Mouse (Mus musculus) left cerebral cortex, postnatal 25 days (tissue): ENCODE measurements around the gene Grb10. TPM values are rescaled to one million over a fixed set of nuclear protein-coding genes. Genes with fewer than 3 reads are reported as not detected.

Source experiments
- DNase-seq, 2 experiments: peaks; one replicate each; pipeline ENCODE4 v3.0.0; 2022; ENCODE audit warnings: low spot score in 2 of 2, mixed read lengths in 1 of 2
- intact Hi-C: fragments of 180-260 bp; cut with DNase I; formaldehyde crosslinking; loops from one replicate; pipeline ENCODE4 v1.15.1; 2025
- total RNA-seq, 2 experiments: library from RNA; stranded (reverse); gene quantifications; 2 replicates each; pipeline ENCODE4 v1.2.3; 2021

Gene Grb10
- total RNA-seq, 2 experiments from 2014 or later = 29.5 to 43.0 TPM

DNA sequence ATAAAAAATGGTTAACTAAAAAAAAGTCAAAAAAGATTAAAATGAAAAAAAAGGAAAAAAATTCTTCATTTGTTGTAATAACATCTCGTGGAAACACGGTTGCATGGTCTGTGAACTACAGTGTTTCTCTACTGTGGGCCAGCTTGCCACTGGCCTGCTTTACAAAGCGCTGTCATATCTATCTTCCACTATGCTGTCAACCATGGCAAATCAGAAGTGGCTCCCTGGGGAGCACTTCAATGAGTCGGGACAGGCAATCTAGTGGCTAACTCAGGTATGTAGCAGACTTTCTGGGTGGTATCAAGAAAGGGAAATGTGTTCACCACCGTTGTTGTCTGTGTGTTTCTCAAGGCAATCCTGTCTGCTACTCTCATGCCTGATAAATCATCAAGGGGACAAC, 106.8 kb downstream of the Grb10 start:
- DNase-seq = no peak
- intact Hi-C loops = no loop called here

DNA sequence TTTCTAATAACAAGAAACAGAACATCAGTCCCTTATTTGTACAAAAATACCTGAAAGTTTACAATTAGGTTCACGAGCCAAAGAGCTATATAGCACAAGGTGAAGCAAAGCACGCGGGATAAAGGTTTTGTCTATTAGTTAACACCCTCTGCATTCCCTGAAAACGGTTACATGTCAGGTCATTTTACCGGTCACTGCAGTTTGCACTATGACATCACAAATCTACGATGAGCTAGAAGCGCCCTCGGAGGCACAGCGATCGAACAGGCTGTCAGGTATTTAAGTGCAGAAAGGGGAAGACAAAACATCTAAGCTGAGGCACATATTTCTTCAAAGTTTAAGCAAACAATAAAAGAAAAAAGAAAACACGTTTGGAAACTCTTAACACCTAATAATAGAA, 108.0 kb downstream of the Grb10 start:
- no peak for DNase-seq
- intact Hi-C loops = no loop called here

DNA sequence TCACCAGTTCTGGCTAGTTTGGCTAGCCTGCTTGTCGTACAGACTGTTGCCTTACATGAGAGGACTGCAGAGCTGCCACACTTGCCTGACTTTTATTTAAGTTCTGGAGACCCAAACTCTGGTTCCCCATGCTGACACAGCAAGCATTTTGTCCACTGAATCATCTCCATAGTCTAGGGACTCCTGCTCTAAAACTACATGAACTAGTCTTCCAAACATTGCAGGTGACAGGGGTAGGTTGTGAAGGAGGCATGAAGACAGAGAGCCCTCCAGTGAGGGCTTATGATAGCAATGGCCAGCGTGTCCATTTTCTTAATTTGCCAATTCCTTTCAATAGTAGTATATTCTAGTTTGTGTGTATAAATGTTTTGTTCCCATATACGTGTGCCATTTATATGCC, 109.4 kb downstream of the Grb10 start:
- intact Hi-C loops = no loop called here
- no peak for DNase-seq

DNA sequence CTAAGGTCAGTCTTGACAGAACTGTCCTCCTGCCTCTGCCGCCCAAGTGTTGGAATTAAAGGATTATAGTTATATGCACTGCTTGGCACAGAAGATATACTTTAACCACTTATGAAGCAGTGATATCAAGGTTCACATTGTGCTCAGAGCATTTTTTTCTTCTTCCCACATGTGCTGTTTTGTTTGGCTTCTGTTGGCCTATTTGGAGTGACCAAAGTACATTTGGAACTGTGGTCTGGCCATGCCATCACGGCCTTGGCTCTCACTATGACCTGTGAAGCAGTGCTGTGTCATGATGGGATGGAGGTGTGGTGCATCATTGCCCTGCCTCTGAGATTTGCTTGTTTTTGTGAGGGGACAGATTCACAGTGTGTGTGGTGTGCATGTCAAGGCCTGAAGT, 109.9 kb downstream of the Grb10 start:
- no peak for DNase-seq
- intact Hi-C loops = no loop called here

DNA sequence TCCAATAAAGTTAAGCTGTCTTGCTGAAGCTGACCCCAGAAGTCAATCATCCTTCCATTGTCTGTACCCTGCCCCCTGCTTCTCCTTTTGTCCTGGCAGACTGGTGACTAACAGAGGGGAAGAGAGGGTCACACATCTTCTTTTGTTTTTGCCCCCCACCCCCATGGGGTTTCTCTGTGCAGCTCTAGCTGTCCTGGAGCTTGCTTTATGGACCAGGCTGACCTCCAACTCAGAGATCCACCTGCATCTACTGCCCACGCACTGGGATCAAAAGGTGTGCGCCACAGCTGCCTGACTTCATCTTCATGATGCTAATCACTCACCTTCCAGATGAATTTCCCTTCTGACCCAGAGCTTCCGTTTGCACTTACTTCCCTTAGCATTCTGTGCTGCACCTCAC, 114.6 kb downstream of the Grb10 start:
- no peak for DNase-seq
- intact Hi-C loops = no loop called here

DNA sequence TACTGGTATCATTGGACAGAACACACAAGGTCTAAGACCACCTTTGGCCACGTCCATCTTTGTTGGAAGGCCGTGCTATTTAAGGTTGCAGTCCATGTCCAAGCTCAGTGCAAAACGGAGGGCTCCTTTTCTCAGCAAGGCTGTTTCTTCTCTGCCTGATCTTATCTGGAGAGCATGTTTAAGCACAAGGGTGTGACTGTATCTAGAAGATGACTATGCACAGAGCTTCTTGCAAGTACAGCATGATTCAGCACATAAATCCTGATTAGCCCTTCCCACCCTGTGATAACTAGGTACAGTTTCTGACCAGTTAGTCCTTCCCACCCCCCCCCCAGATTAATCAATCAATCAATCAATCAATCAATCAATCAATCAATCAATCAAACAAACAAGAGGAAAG, 115.1 kb downstream of the Grb10 start:
- DNase-seq = no peak
- intact Hi-C loops = no loop called here

DNA sequence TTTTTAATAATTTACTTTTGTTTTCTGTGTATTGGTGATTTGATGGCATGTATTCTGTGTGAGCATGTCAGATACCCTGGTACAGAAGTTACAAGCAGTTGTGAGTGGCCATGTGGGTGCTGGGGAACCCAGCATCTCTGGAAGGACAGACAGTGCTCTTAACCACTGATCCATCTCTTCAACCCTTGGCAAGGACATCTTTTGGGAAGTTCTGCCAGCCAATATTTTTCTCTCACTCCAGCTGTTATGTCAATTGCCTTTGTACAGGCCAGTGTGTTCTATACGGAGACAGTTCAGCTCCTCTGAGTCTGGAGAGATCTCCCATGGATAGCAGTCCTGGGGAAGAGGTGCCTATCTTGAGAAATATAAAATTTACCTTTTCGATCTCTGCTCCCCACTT, 116.4 kb downstream of the Grb10 start:
- no peak for DNase-seq
- intact Hi-C loops = no loop called here

DNA sequence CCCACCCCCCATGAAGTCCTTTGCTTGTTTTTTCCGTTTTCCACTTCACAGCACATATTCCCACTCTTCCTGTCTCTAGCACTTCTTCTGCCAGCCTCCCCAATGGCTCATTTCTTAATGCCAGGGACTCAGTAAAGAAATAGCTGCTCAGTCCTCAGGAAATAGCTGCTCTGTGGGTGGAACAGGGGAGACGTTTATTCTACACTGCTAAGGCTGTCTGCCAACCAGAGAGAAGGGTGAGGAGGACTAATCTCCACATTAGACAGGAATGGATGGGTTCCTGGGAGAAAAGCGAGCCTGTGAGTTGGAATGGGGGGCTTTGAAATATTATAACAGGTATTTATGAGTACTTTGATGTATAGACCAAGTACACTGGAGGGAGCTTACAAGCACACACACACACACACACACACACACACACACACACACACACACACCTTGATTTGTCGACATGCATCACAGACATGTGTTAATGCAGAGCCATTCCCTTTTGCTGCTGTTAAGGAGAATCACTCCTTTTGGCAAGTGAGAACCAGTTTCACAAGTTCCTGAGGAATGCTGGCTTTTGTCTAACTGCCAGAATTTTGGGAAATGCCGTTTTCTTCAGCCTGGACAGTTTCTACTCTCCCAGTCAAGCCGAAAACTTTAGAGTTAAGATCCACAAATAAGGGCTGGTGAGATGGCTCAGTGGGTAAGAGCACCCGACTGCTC, 130.6 kb downstream of the Grb10 start:
- intact Hi-C loops = no loop called here
- peak; percentile 24 to 60 for DNase-seq

DNA sequence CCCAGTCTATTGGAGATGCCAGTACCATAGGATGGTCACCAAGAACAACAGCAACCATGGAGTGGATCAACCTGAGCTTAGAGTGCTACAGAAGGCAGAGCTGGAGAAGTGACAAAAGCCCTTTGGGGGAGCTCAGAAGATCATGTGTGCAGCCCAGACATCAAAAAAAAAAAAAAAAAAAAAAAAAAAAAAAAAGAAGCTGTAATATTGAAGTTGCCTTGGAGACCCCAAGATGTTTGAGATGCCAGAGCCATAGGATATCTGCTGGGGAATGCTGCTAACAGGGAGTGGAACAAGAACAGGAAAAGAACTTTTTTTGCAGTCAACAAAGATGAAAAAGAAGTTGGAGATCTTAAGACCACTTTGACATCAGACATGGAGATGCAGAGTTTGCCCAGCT, 133.0 kb downstream of the Grb10 start:
- DNase-seq = no peak
- intact Hi-C loops = no loop called here

DNA sequence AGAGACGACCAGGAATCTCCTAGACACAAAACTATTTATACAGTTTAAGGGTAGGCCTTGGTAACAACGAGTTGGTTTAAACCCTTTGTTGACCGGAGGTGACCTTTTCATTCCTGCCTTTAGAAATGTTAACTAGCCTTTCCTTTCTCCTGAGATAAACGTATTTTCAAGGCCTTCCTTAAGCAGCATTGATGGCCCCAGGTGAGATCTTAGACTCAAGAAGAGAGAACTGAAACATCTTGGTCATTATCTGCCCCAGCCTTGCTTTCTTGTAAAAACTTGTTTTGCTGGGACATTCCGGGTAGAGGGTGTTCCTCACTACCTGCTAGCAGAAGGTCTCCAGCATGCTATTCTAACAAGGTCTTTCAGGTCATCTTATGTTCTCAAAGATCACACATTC, 133.5 kb downstream of the Grb10 start:
- DNase-seq = no peak
- intact Hi-C loops = no loop called here

DNA sequence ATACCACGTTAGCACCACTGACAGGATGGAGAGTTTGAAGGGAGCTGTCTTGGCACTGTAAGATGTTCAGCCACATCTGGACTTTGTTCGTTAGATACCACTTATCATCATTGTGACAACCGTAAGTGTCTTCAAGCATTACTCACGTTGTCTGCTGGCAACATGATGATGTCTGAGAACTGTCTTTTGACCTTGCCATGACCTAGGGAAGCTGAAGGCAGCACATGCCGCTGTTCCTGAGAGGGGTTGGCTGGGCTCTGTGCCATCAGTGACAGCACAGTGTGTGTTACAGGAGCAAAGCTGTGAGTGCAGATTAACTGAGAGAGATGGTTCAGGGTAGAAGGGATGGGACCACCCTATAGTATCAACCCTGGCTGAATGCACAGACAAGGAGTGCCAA, 137.0 kb downstream of the Grb10 start:
- no peak for DNase-seq
- intact Hi-C loops = no loop called here

DNA sequence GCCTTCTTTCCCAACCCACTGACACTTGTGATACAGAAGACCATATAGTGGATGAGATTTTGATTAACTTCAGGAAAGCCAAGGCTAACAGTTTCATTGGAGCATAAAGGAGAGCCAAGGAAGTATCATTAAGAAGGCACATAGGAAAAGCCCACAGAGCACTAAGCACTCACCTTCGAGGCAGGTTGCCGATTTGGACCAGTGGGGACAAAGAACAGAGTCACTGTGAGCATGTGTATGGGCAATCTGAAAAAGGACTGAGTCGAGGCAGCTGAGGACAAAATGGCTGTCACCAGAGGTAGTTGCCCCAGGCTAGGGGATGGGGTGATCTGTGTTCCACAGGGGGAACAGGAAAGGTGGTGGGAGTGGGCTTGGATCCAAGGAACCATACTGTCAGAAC, 140.0 kb downstream of the Grb10 start:
- intact Hi-C loops = no loop called here
- no peak for DNase-seq

DNA sequence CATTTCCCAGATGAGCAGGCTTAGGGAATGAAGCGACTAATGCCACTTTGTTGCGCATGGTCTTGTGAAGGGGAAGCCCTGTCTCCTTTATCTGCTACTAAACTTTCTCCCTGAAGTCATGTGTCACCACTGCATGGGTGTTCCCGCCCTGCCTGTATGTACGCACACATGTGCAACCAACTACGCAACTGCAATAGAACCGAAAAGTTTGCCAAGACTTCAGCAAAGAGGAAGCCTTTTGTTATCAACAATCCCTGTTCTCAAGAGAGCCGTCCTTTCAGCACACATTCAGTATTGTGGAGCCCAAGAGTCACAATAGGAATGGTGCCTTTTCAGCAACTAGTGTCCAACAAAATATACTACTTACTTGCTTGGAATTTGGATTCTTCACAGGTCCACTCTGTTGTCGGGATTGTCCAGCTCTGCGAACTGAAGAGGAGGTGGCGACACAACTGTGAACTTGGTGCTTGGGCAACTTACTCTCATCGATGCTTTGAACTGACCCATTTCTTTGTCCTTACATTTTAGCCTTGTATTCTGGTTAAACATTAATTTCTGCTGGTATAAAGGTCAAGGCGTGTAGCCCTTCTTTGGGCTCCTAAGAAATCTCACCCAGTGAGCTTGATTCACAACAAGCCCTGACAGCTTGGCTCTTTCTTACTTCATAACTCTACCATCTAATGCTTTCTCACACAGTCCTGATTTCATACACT, 140.7 kb downstream of the Grb10 start, which contains the start of gene Ddc:
Gene Ddc (minus strand): TSS at position 500 of the 713 bp plus-strand sequence.
- intact Hi-C loops = no loop called here
- no peak for DNase-seq

DNA sequence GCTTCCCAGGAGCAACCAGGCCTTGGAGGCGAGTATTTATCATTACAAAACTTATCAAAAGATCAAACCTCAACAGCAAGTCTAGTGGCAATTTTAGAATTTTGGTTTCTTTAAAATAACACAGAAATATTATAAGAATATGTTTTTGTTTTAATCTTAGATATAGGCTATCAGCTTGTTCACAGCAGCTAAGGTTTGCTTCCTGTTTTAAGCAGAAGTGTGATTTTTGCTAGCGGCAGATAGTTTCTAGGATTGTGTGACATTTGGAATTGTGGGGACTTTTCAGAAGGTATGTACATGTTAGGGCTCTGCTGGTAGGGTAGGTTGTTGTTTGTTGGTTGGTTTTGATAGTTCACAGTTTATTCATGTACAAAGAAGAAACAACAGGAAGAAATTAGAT, 143.0 kb downstream of the Grb10 start:
- intact Hi-C loops = no loop called here
- no peak for DNase-seq

DNA sequence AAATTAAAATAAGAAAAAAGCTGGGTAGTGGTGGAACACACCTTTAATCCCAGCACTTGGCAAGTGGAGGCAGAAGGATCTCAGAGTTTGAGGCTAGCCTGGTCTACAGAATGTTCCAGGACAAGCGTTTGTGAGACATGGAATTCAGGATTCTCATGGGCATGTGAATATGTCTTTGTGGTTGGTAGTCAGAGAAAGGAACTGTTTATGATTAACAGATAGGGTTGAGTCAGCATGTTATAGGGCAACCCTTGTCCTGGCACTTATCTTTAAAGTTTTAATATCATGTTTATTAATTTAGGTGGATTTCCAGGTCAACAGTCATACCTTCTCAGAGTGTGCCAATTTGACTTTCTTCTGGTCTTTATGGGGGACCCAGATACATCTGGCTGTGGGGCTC, 144.7 kb downstream of the Grb10 start:
- intact Hi-C loops = no loop called here
- no peak for DNase-seq

DNA sequence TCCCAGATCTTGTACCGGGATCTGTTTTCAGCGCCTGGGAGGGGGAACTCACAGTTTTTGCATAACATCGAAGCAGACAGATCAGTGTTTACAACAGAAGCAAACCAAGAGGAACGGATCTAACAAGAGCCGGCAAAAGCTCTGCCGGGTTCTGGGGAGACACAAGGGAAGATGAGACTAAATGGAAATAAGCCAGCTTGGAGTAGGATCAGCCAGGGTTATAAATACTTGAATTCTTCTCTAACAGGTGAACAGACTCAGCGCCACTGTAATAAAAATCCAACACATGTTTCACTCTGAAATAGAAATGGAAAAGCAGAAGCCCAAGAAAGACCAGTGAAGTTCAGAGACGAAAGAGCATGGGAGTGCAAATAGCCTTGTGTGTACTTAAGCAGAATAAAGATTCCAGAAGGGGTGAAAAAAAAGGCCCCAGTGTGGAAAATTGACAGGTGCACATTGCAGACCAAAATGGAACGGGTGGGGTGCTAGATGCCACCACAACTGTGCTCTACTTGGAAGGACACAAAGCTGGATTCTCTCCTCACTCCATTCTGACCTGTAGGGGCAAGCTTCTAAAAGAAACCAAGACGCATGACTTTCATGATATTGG, 145.4 kb downstream of the Grb10 start:
- intact Hi-C loops = no loop called here
- no peak for DNase-seq

DNA sequence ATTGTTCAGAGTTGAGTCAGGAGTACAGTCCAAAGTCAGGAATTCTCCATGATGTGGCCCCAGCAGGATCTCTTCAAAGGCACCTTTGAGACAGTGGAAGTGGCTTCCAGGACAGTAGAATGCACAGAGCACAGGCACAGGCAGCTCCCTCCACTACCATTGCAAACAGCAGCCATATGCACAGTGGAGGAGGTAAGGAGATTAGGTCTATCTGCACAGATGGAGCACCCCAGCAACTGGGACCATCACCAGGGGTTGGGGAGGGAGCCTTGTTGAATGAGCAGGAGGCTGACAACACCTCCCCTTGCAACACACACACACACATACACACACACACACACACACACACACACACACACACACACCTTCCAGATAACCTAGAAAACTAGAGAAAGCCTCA, 146.7 kb downstream of the Grb10 start:
- DNase-seq = peak in 1 of 2 experiments; percentile 42
- intact Hi-C loops = no loop called here

DNA sequence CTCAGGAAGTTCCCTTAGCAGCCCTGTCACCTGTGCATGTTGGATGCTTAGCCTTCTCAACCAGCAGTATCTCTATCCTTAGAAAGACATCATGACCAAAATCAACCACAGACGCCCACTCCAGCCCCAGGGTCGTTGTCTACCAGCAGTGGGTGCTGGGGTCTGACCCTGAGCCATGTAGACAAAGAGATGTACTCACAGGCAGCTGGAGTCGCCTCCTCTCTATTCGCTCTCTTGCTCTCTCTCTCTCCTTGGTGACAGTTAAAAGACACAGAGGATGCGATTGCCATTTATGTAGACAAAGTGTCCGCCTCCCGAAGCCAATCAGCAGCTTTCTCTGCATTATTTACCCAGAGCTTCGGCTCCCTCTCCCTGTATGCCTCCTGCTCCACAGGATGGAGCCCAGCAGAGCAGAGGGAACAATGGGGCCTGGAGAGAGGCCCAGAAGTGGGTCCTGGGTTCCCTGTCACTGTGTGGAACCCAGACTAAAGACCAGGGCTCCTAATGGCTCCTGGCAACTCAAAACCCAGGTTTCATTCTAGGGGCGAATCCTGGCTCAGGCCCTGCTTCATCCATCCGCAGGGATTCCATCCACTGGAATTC, 148.2 kb downstream of the Grb10 start:
- intact Hi-C loops = no loop called here
- DNase-seq = no peak

DNA sequence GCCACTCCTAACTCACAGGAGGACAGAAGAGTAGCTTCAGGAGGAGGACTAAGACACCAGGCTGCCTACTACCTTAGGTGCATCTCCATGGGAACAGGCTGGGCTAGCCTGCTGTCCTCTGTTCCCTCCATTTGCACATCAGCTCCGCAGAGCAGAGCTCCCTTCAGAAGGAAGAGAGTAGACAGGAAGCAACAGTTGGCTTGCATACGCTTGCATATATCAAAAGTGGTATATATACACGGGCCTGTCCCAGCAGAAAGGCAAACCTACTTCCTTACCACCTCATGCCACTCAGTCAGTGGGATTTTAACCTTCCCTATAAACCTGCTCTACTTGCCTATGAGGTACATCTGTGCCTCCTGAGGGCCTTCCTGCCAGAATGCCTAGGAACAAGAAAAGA, 149.8 kb downstream of the Grb10 start:
- intact Hi-C loops = no loop called here
- no peak for DNase-seq

DNA sequence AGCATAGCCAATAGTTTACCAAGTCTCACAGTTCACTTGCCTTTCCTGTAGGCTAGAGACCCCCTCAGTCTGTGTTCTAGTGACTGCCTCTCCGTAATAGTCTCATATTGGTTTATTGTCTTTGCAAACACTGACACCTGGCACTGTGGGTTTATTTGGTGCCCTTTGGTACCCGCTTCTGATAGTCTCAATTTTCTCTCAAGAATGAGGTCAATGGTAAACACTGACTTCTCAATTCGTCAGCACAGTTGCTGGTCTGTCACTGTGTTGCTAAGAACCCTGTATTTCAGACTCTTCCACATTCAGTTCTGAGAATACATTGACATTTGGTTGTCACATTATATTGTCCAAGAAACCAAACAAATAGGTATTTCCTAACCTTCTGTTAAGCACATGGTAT, 150.4 kb downstream of the Grb10 start:
- no peak for DNase-seq
- intact Hi-C loops = no loop called here
